Mouse (Mus musculus): ENCODE data around the gene Ppdpf.

- no peak for TF ChIP-seq GATA1 (IDR thresholded peaks at IDR 0.05; ENCODE audit: low read length)
- TF ChIP-seq TAL1 (IDR thresholded peaks at IDR 0.05; ENCODE audit: low read length), result no peak
These were observed 9.7 kb downstream of the Ppdpf start for GRCm38 (mm10) chr2:181196628-181197300.

Measured in erythroblast, embryonic 14.5 days (primary cell).